Mouse (Mus musculus) layer of hippocampus, adult 2 months (tissue): ENCODE measurements around the gene Zan. TPM values are rescaled to one million over a fixed set of nuclear protein-coding genes. Genes with fewer than 3 reads are reported as not detected.

Experiments
- DNase-seq, 2 experiments: peaks; one replicate each; pipeline ENCODE4 v3.0.0; 2022; ENCODE audit warnings: low spot score in 2 of 2
- H3K27ac ChIP-seq: fragments of 200-600 bp; 2 replicates; pipeline ENCODE4 v1.8.1; 2022
- H3K4me3 ChIP-seq: fragments of 200-600 bp; 2 replicates; pipeline ENCODE4 v1.8.1; 2022; ENCODE audit warnings: mild to moderate bottlenecking
- CTCF ChIP-seq: fragments of 200-600 bp; conservative IDR thresholded peaks from 2 replicates; pipeline ENCODE4 v1.8.1; 2022; ENCODE audit warnings: antibody characterized with exemption, mild to moderate bottlenecking, moderate library complexity
- total RNA-seq, 2 experiments: library from RNA; stranded (reverse); gene quantifications; 2 replicates each; pipeline ENCODE4 v1.2.3; 2021

The Zan gene
- total RNA-seq, 2 experiments from 2014 or later: 0.36 to 0.49 TPM

DNA sequence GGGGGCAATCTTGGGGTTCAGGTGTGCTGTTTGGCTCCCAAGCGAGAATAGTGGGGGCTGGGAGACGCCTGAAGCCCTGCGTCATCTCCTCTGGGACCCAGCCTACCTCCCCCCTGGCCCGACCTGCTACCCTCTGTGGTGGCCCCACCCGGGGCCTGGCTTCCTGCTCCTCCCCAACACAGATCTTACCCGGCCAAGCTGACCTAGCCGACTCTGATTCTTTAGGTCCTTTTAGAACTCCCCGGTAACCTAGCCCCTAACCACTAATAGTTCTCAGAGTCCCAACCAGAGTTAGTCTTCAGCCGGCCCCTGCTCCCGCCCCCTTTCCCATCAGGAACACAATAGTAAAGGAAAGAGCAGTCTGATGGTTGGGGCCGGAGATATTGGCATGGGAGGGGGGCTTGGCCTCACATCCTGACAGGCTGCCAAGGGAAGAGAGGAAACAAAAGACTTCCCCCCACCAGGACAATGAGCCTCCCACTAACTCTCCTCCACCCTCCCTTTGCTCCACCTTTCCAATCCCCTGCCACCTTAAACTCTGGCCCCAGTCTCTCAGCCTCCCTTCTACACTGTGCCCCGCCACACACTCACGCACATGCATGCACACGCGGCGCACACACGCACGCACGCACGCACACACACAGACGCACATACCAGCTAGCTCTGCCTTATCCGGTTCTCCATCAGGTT lies 137.4 kb downstream of the Zan start:
- peak overlapping the region; percentile 63 for H3K4me3 ChIP-seq
- H3K27ac ChIP-seq: peak overlapping the region; percentile 81
- DNase-seq: peak in 1 of 2 experiments; percentile 24
- TF ChIP-seq CTCF: no peak

DNA sequence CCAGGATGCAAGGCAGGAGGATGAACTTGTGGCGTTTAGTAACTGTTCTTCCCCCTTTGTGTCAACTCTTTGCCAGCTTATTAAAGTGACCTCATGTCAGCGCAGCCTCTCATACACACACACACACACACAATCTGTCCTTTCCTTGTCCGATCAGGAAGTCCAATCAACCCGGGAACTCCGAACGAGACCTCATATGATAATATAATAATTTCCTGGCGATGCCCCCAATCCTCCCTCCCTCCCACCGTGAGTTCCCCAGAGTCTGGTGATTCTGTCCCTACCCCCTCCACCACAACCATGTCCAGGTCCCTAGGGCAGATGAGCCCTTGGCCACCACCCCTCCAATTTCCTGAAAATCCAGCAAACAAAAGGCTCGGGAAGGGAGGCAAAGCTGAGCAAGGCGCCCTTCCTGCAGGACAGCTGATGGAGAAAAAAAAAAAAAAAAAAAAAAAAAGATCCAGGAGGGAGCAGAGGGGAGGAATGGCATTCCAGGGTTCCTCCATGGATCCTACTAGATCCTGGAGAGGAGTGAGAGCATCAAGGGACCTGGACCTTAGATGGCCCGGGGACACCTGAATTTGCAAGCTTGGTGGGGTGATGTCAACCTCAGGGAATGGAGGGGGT lies 138.1 kb downstream of the Zan start:
- no peak for TF ChIP-seq CTCF
- H3K4me3 ChIP-seq: peak overlapping the region; percentile 63
- no peak for DNase-seq
- H3K27ac ChIP-seq: peak overlapping the region; percentile 81

DNA sequence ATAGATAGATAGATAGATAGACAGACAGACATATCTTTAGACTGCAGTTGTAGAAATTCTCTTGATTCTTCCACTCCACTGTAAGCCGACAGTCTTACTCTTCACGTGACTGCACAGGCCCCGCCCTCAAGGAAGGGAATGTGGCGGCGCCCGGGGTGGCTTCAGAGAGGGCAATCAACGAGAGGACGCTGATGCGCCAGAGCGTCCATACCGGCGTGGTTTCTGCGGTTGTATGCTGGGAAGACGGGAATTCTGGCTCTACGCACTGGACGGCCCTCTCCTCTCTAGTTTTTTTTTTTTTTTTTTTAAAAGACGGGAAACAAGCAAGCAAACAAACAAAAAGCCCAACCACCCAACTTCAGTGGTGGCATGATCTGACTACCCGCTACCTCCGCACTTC lies 138.6 kb downstream of the Zan start:
- TF ChIP-seq CTCF: no peak
- Histone ChIP-seq H3K27ac (peak overlapping the region; percentile 81), H3K4me3 (peak overlapping the region; percentile 63)
- DNase-seq: peak; percentile 91 to 94

GRCm38 (mm10) chr5:137337190-137337589 lies 139.7 kb downstream of the Zan start:
- no peak for DNase-seq
- TF ChIP-seq CTCF: no peak
- Histone ChIP-seq H3K27ac (no peak overlapping the region), H3K4me3 (no peak overlapping the region)

DNA sequence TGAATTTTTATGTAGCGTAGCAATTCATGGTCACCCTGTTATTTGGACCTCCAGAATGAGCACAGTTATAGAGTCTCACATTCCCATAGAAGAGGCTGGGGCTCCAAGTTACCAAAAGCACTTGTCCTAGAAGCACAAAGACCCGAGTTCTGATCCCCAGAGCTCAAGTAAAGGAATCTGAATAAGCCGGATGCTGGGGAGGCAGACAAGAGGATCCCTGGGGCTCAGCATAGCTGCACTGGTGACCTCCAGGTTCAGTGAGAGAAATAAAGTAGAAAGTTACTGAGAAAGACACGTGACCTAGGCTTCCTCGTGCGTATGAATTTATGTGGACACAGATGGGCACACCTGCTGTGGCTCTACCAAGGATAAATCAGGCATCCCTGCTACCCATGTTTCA lies 141.8 kb downstream of the Zan start:
- no peak overlapping the region for H3K27ac ChIP-seq
- TF ChIP-seq CTCF: no peak
- DNase-seq: no peak
- no peak overlapping the region for H3K4me3 ChIP-seq

GRCm38 (mm10) chr5:137334317-137334716 lies 142.5 kb downstream of the Zan start:
- no peak overlapping the region; the same call in 1 of the 2 replicates for H3K4me3 ChIP-seq
- no peak for TF ChIP-seq CTCF
- DNase-seq: no peak
- no peak overlapping the region for H3K27ac ChIP-seq

DNA sequence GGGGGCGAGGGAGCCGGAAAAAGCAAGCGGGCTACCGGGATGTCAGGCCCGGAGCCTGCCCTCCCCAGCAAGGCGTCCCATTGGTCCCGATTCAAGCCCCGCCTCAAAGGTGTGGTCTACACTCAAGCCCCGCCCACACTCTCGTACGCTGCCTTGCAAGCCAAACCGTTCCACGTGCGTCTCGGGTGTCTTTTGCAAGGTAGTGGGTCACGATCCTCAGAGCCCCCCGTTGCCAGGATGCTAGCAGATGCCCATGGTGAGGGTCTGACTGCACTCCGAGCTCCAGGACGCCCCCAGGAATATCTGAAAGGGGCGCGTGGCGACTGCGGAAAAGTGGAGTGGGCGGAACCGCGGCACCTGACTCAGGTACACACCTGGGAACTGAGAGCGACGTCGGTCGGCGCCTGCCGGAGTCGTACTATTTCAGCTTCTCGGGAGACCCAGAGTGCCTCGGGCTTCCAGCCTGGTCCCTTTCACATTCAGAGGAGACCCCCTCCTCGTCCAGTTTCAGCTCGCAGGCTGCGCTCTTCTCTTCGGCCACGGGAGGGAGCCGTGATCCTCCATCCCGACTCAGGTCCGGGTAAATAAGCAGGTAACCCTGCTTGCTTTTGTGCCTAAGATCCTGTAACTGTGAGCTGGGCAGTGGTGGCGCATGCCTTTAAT lies 143.2 kb downstream of the Zan start, which contains the start of gene Slc12a9:
Slc12a9 (minus strand) TSS at position 86 of the 663 bp plus-strand sequence.
- Histone ChIP-seq H3K27ac (peak within 1 kb of the TSS; percentile 75), H3K4me3 (peak within 1 kb of the TSS; percentile 78)
- peak; percentile 91 to 92 for DNase-seq
- peak; percentile 88 for TF ChIP-seq CTCF

- peak overlapping the region; percentile 78 for H3K4me3 ChIP-seq
- no peak for TF ChIP-seq CTCF
- H3K27ac ChIP-seq: peak overlapping the region; percentile 75
- DNase-seq: no peak
These were observed 143.9 kb downstream of the Zan start for GRCm38 (mm10) chr5:137332857-137333511.

GRCm38 (mm10) chr5:137330910-137331309 lies 146.0 kb downstream of the Zan start:
- Histone ChIP-seq H3K27ac (no peak overlapping the region), H3K4me3 (no peak overlapping the region)
- DNase-seq: no peak
- no peak for TF ChIP-seq CTCF

Other genes with a start within 250 kb of the Zan start
- gene Ache, start 189.5 kb downstream of the Zan start, total RNA-seq: 10 to 100 TPM; 58.5 to 62.3 TPM
- gene Ufsp1, start 182.4 kb downstream of the Zan start, total RNA-seq: 10 to 100 TPM; 12.4 to 13.8 TPM
- 100 to 1,000 TPM; 223 to 232 TPM for gene Srrt, start 169.4 kb downstream of the Zan start, total RNA-seq
- gene Trip6, start 162.7 kb downstream of the Zan start, total RNA-seq: 1 to 10 TPM; 4.8 to 7.3 TPM
- 10 to 100 TPM; 27.9 to 28.4 TPM for gene Slc12a9, start 143.5 kb downstream of the Zan start, total RNA-seq
- gene Ephb4, start 127.0 kb downstream of the Zan start, total RNA-seq: 1 to 10 TPM; 5.6 to 5.7 TPM
- 10 to 100 TPM; 33.8 to 35.1 TPM for gene Pop7, start 25.5 kb upstream of the Zan start, total RNA-seq
- 10 to 100 TPM; 61.9 to 63.5 TPM for gene Gigyf1, start 41.5 kb upstream of the Zan start, total RNA-seq
- not detected for gene Epo, start 56.2 kb upstream of the Zan start, total RNA-seq
- 100 to 1,000 TPM; 600 to 607 TPM for gene Gnb2, start 56.4 kb upstream of the Zan start, total RNA-seq
- 100 to 1,000 TPM; 138 to 142 TPM for gene Actl6b, start 76.5 kb upstream of the Zan start, total RNA-seq
- gene Tfr2, start 92.8 kb upstream of the Zan start, total RNA-seq: 10 to 100 TPM; 16.7 to 20.2 TPM
- gene Mospd3, start 124.0 kb upstream of the Zan start, total RNA-seq: 10 to 100 TPM; 26.2 to 29.3 TPM
- 1 to 10 TPM; 6.1 to 8.4 TPM for gene Pcolce, start 136.7 kb upstream of the Zan start, total RNA-seq
- gene Fbxo24, start 151.9 kb upstream of the Zan start, total RNA-seq: under 1 TPM in 1 of 2 experiments, not detected in 1; 0.56 TPM
- gene Lrch4, start 152.1 kb upstream of the Zan start, total RNA-seq: 10 to 100 TPM; 25.4 to 28.1 TPM
- gene Gm20605, start 152.1 kb upstream of the Zan start, total RNA-seq: 10 to 100 TPM; 15.5 to 19.7 TPM
- gene Sap25, start 164.3 kb upstream of the Zan start, total RNA-seq: 10 to 100 TPM in 1 of 2 experiments, 1 to 10 TPM in 1; 8.4 to 16.4 TPM
- gene Irs3, start 168.7 kb upstream of the Zan start, total RNA-seq: under 1 TPM in 1 of 2 experiments, not detected in 1; 0.15 TPM
- 10 to 100 TPM; 64.1 to 67.3 TPM for gene Agfg2, start 207.7 kb upstream of the Zan start, total RNA-seq